Mouse (Mus musculus) embryonic facial prominence, embryonic 15.5 days (tissue): Measurements from ENCODE around the gene Grn. TPM values are rescaled to one million over a fixed set of nuclear protein-coding genes. Genes with fewer than 3 reads are reported as not detected.

Source experiments
- ATAC-seq: fragments of 200-750 bp; cut with Nextera tagmentation; 2 replicates; pipeline ENCODE4 v1.8.0; 2017; ENCODE audit warnings: low read depth, moderate TSS enrichment; ENCODE audit not compliant: insufficient number of reproducible peaks, low FRiP score, low TSS enrichment
- H3K27ac ChIP-seq: fragments of 300-500 bp; sonication (generic); replicated peaks from 2 replicates; pipeline ENCODE4 v1.5.1; 2015; ENCODE audit warnings: mild to moderate bottlenecking, inconsistent platforms
- H3K27me3 ChIP-seq: fragments of 300-500 bp; sonication (generic); 2 replicates; pipeline ENCODE4 v1.6.1; 2015; ENCODE audit warnings: inconsistent platforms
- H3K36me3 ChIP-seq: fragments of 300-500 bp; sonication (generic); 2 replicates; pipeline ENCODE4 v1.6.1; 2015; ENCODE audit warnings: mild to moderate bottlenecking, inconsistent platforms
- H3K4me1 ChIP-seq: fragments of 300-500 bp; sonication (generic); 2 replicates; pipeline ENCODE4 v1.6.1; 2015; ENCODE audit warnings: inconsistent platforms
- H3K4me2 ChIP-seq: fragments of 300-500 bp; sonication (generic); replicated peaks from 2 replicates; pipeline ENCODE4 v1.6.1; 2015; ENCODE audit warnings: mild to moderate bottlenecking, inconsistent platforms
- H3K4me3 ChIP-seq: fragments of 300-500 bp; sonication (generic); replicated peaks from 2 replicates; pipeline ENCODE4 v1.5.1; 2015; ENCODE audit warnings: mild to moderate bottlenecking, inconsistent platforms
- H3K9ac ChIP-seq: fragments of 300-500 bp; sonication (generic); 2 replicates; pipeline ENCODE4 v1.6.1; 2015; ENCODE audit warnings: inconsistent platforms
- H3K9me3 ChIP-seq: fragments of 300-500 bp; sonication (generic); replicated peaks from 2 replicates; pipeline ENCODE4 v1.6.1; 2016; ENCODE audit warnings: inconsistent platforms
- WGBS: fragments of 180-500 bp; shearing (Covaris S2); methylation state at CpG from one replicate; pipeline ENCODE4 v1.1.7; 2015; 5-methylcytosine and 5-hydroxymethylcytosine counted together
- polyA plus RNA-seq: library from polyadenylated mRNA; unstranded; fragments of >200 nt; fragmentation: Nextera tagmentation; extraction: Ambion mirVana; gene quantifications from 2 replicates; pipeline ENCODE4 v1.2.1, GENCODE M21; 2015

Gene Grn
- polyA plus RNA-seq, 1 experiment from 2014 or later: 199 TPM

- Histone ChIP-seq H3K9me3 (no peaks in the 10 kb centered on the region), H3K9ac (0 out of 2 replicates have a peak overlapping the region, but pooled peaks have one; percentile 39), H3K27me3 (no peaks in the 10 kb centered on the region), H3K27ac (0 out of 2 replicates have a peak overlapping the region, but pooled peaks have one; percentile 48), H3K4me2 (peak overlapping the region; percentile 94), H3K4me1 (peaks cover 33% of the 10 kb centered on the region), H3K4me3 (peak overlapping the region; percentile 78), H3K36me3 (0 out of 2 replicates have a peak, but pooled peaks cover 3% of the 10 kb centered on the region)
- WGBS: 38% methylated on average over 3 of the region's 3 CpGs
- no peak for ATAC-seq
Observed at GRCm38 (mm10) chr11:102429551-102429950, 564 bp upstream of the Grn start.

- peak overlapping the region; percentile 78 for H3K4me3 ChIP-seq
- H3K4me2 ChIP-seq: peak overlapping the region; percentile 94
- H3K4me1 ChIP-seq: peaks cover 33% of the 10 kb centered on the region
- peak overlapping the region; percentile 52 for H3K9ac ChIP-seq
- 0% methylated on average over 7 of the region's 7 CpGs for WGBS
- peak overlapping the region; percentile 92 for H3K27ac ChIP-seq
- ATAC-seq: no peak
- no peaks in the 10 kb centered on the region for H3K27me3 ChIP-seq
- no peaks in the 10 kb centered on the region for H3K9me3 ChIP-seq
- H3K36me3 ChIP-seq: peaks cover 18% of the 10 kb centered on the region
Observed at GRCm38 (mm10) chr11:102431018-102431645, 1.0 kb downstream of the Grn start.

- no peak for ATAC-seq
- peaks cover 23% of the 10 kb centered on the region for H3K36me3 ChIP-seq
- H3K4me2 ChIP-seq: no peak overlapping the region
- no peaks in the 10 kb centered on the region for H3K9me3 ChIP-seq
- H3K9ac ChIP-seq: no peak overlapping the region
- 82% methylated on average over 3 of the region's 3 CpGs for WGBS
- H3K4me3 ChIP-seq: no peak overlapping the region
- peaks cover 33% of the 10 kb centered on the region for H3K4me1 ChIP-seq
- H3K27me3 ChIP-seq: no peaks in the 10 kb centered on the region
- no peak overlapping the region for H3K27ac ChIP-seq
Observed at GRCm38 (mm10) chr11:102431728-102432114, 1.6 kb downstream of the Grn start.

- Histone ChIP-seq H3K27me3 (no peaks in the 10 kb centered on the region), H3K4me2 (no peak overlapping the region), H3K4me3 (no peak overlapping the region), H3K9me3 (no peaks in the 10 kb centered on the region), H3K36me3 (peaks cover 23% of the 10 kb centered on the region), H3K27ac (no peak overlapping the region), H3K4me1 (peaks cover 38% of the 10 kb centered on the region), H3K9ac (no peak overlapping the region)
- no peak for ATAC-seq
- WGBS: 64% methylated on average over 16 of the region's 16 CpGs
Observed at GRCm38 (mm10) chr11:102432115-102432843, 2.2 kb downstream of the Grn start.

- peaks cover 44% of the 10 kb centered on the region for H3K4me1 ChIP-seq
- no peak overlapping the region for H3K9ac ChIP-seq
- no peaks in the 10 kb centered on the region for H3K27me3 ChIP-seq
- H3K9me3 ChIP-seq: no peaks in the 10 kb centered on the region
- H3K36me3 ChIP-seq: peaks cover 23% of the 10 kb centered on the region
- H3K27ac ChIP-seq: no peak overlapping the region
- WGBS: 87% methylated on average over 6 of the region's 6 CpGs
- ATAC-seq: no peak
- H3K4me3 ChIP-seq: no peak overlapping the region
- H3K4me2 ChIP-seq: no peak overlapping the region
Observed at GRCm38 (mm10) chr11:102432896-102433295, 2.8 kb downstream of the Grn start.

GRCm38 (mm10) chr11:102433866-102434265 is 3.8 kb downstream of the Grn start:
- Histone ChIP-seq H3K9ac (no peak overlapping the region), H3K9me3 (no peaks in the 10 kb centered on the region), H3K4me1 (peaks cover 54% of the 10 kb centered on the region), H3K27ac (no peak overlapping the region), H3K27me3 (no peaks in the 10 kb centered on the region), H3K36me3 (peaks cover 25% of the 10 kb centered on the region), H3K4me2 (no peak overlapping the region), H3K4me3 (no peak overlapping the region)
- 90% methylated on average over 7 of the region's 7 CpGs for WGBS
- no peak for ATAC-seq

GRCm38 (mm10) chr11:102434406-102434805 is 4.3 kb downstream of the Grn start:
- no peak for ATAC-seq
- H3K36me3 ChIP-seq: peaks cover 30% of the 10 kb centered on the region

GRCm38 (mm10) chr11:102434816-102435705 is 4.9 kb downstream of the Grn start:
- no peaks in the 10 kb centered on the region for H3K27me3 ChIP-seq
- no peak for ATAC-seq
- H3K27ac ChIP-seq: no peak overlapping the region
- peaks cover 37% of the 10 kb centered on the region for H3K36me3 ChIP-seq
- H3K9ac ChIP-seq: no peak overlapping the region
- no peaks in the 10 kb centered on the region for H3K9me3 ChIP-seq
- no peak overlapping the region for H3K4me3 ChIP-seq
- WGBS: 83% methylated on average over 11 of the region's 11 CpGs
- H3K4me1 ChIP-seq: peaks cover 51% of the 10 kb centered on the region
- no peak overlapping the region for H3K4me2 ChIP-seq

More at GRCm38 (mm10) chr11:102434406-102434805, 4.3 kb downstream of the Grn start:
- Histone ChIP-seq H3K9me3 (no peaks in the 10 kb centered on the region), H3K4me3 (no peak overlapping the region), H3K27me3 (no peaks in the 10 kb centered on the region), H3K27ac (no peak overlapping the region), H3K4me2 (no peak overlapping the region), H3K9ac (no peak overlapping the region), H3K4me1 (peaks cover 57% of the 10 kb centered on the region)
- 12% methylated on average over 7 of the region's 7 CpGs for WGBS

- Histone ChIP-seq H3K9ac (no peak overlapping the region), H3K4me2 (no peak overlapping the region), H3K27ac (no peak overlapping the region), H3K4me3 (no peak overlapping the region), H3K4me1 (peaks cover 51% of the 10 kb centered on the region), H3K9me3 (no peaks in the 10 kb centered on the region), H3K27me3 (no peaks in the 10 kb centered on the region), H3K36me3 (peaks cover 44% of the 10 kb centered on the region)
- 91% methylated on average over 18 of the region's 18 CpGs for WGBS
- ATAC-seq: no peak
Observed at GRCm38 (mm10) chr11:102435754-102436470, 5.8 kb downstream of the Grn start.

GRCm38 (mm10) chr11:102436471-102436790 is 6.3 kb downstream of the Grn start:
- Histone ChIP-seq H3K4me3 (no peak overlapping the region), H3K9ac (no peak overlapping the region), H3K36me3 (peaks cover 47% of the 10 kb centered on the region), H3K27ac (no peak overlapping the region), H3K4me1 (peaks cover 47% of the 10 kb centered on the region), H3K9me3 (no peaks in the 10 kb centered on the region), H3K27me3 (no peaks in the 10 kb centered on the region), H3K4me2 (no peak overlapping the region)
- ATAC-seq: no peak
- WGBS: 78% methylated on average over 10 of the region's 10 CpGs
